Mouse (Mus musculus) G1E (cell line): ENCODE measurements at regions not wholly inside any gene's neighbourhood (a gene's known extent, or its start where the extent isn't known, plus 50 kb on each side); places are given as distances from the start of the nearest gene placed in this dataset.

Source experiments
- ATAC-seq: 2 replicates; pipeline ENCODE4 v1.8.0; 2016; ENCODE audit warnings: mild to moderate bottlenecking; ENCODE audit not compliant: insufficient number of reproducible peaks, poor library complexity, low FRiP score, severe bottlenecking; ENCODE audit errors: extremely low read depth
- DNase-seq: peaks from one replicate; pipeline ENCODE4 v3.0.0; 2012; ENCODE audit warnings: low spot score
- H3K27me3 ChIP-seq: 2 replicates; pipeline ENCODE4 v1.6.1; 2012; ENCODE audit warnings: mild to moderate bottlenecking, low read length, inconsistent platforms; ENCODE audit not compliant: insufficient read depth
- H3K36me3 ChIP-seq: replicated peaks from 2 replicates; pipeline ENCODE3; 2012; ENCODE audit warnings: mild to moderate bottlenecking, inconsistent platforms
- H3K4me1 ChIP-seq: 2 replicates; pipeline ENCODE4 v1.6.1; 2012; ENCODE audit warnings: low read depth, low read length, inconsistent platforms, mixed read lengths; ENCODE audit not compliant: insufficient read depth
- H3K4me3 ChIP-seq: 2 replicates; pipeline ENCODE4 v1.5.1; 2012; ENCODE audit warnings: low read depth, mild to moderate bottlenecking, inconsistent platforms, low read length, moderate library complexity, mixed read lengths
- H3K9me3 ChIP-seq: replicated peaks from 2 replicates; pipeline ENCODE4 v1.6.1; 2012; ENCODE audit warnings: inconsistent platforms
- CTCF ChIP-seq: IDR thresholded peaks from 2 replicates; pipeline ENCODE4 v1.5.1; 2012; ENCODE audit warnings: low read depth, low read length, inconsistent platforms, mixed read lengths
- GATA1 ChIP-seq: IDR thresholded peaks from 2 replicates; pipeline ENCODE4 v1.6.1; 2012; ENCODE audit warnings: borderline replicate concordance, low read length, inconsistent platforms, mixed read lengths
- GATA2 ChIP-seq: IDR thresholded peaks from 2 replicates; pipeline ENCODE4 v1.6.1; 2012; ENCODE audit warnings: low read depth, low read length, inconsistent platforms, borderline replicate concordance
- POLR2AphosphoS5 ChIP-seq: IDR thresholded peaks from 2 replicates; pipeline ENCODE4 v1.6.1; 2012; ENCODE audit warnings: low read depth, low read length, inconsistent platforms; ENCODE audit not compliant: insufficient replicate concordance
- TAL1 ChIP-seq: conservative IDR thresholded peaks from 2 replicates; pipeline ENCODE4 v1.6.1; 2012; ENCODE audit warnings: low read depth, low read length, inconsistent platforms, mixed read lengths

DNA sequence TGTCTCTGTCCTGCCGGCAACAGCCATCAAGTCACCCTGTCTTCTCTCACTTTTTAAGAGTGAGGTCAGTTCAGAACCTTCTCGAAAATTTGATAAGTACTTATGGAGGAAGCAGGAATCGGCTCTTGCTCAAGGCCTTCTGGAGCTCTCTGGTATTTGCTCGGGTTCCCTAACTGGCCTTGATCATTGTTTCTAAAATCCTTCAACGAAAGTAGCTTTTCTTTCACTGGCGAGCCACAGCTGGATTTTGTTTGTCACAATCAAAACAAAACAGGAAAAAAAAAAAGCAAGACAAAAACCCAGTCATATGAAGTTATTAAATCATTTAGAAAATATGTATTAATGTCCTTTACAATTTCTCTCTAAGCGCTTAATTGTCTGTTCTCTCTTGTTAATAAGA, 156.6 kb upstream of the Tex13c2 start:
- TF ChIP-seq GATA1 (no peak), POLR2AphosphoS5 (no peak), GATA2 (no peak), TAL1 (no peak), CTCF (no peak)

DNA sequence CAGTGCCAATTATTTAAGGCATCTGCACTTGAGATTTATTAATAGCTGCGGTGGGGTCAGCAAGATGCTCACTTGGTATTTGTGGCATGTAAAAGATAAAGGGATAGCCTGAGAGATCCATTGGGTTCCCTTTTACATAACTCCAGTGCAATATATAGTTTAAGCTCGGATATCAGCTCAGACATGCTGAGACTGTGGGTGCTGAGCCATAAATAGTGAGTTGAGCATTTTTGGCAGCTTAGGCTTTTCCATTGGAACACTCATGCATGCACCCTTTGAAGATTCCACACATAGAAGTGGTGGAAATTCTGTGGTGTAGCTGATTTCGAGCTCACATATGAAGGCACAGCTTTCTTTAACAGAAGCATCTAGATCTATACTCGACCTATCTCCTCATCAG, 155.9 kb upstream of the Tex13c2 start:
- Histone ChIP-seq H3K36me3 (no peaks in the 10 kb centered on the region), H3K27me3 (no peaks in the 10 kb centered on the region), H3K4me1 (no peaks in the 10 kb centered on the region), H3K9me3 (no peaks in the 10 kb centered on the region), H3K4me3 (no peak overlapping the region)
- DNase-seq (no peak), ATAC-seq (no peak)
- TF ChIP-seq TAL1, result no peak
- TF ChIP-seq CTCF, result no peak
- TF ChIP-seq GATA2, result no peak
- TF ChIP-seq POLR2AphosphoS5, result no peak
- no peak for TF ChIP-seq GATA1

More for the DNA sequence above, 156.6 kb upstream of the Tex13c2 start:
- DNase-seq (no peak), ATAC-seq (no peak)
- H3K27me3 ChIP-seq, result no peaks in the 10 kb centered on the region
- no peaks in the 10 kb centered on the region for H3K9me3 ChIP-seq
- H3K36me3 ChIP-seq, result no peaks in the 10 kb centered on the region
- no peak overlapping the region for H3K4me3 ChIP-seq
- H3K4me1 ChIP-seq, result no peaks in the 10 kb centered on the region

DNA sequence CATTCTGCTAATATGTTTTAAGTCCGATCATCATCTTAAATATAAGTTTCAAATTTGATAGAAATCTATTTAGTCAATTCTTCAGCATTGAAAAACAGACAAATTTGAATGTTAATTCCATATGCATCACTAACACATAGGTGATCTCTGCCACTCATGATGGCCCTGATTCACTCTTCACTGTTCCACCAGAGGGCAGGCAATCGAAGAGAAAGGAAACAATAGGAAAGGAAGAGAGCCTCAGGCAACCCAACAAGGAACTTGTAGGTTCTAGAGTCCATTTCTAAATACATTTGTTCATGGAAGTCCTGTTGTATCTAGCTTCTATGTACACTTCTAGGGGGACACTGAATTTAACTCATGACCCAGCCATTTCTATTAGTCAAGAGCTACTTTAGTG, 154.7 kb upstream of the Tex13c2 start:
- no peak overlapping the region for H3K4me3 ChIP-seq
- ATAC-seq, result no peak
- H3K36me3 ChIP-seq, result no peaks in the 10 kb centered on the region
- H3K9me3 ChIP-seq, result no peaks in the 10 kb centered on the region
- H3K27me3 ChIP-seq, result no peaks in the 10 kb centered on the region
- no peak for DNase-seq
- TF ChIP-seq GATA2 (no peak), TAL1 (no peak), POLR2AphosphoS5 (no peak)
- H3K4me1 ChIP-seq, result no peaks in the 10 kb centered on the region

DNA sequence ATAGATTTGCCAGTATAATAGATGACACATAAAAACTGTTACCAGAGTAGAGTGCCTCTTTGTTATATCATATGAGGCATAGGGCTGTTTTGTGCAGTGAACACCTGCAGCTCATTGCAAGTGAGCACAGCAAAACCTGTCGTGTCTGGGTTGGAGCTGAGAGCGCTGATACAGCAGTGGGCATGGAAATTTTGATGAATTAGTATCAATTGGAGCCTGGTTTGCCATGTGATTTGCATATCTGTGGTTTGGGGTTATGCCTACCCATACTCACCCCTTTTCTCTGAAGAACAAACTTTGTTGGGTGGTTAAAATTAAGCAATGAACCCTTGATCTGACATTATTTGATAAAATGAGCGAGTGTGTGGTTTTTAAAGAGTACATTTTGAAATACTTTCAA, 152.7 kb upstream of the Tex13c2 start:
- DNase-seq (no peak), ATAC-seq (no peak)
- Histone ChIP-seq H3K9me3 (no peaks in the 10 kb centered on the region), H3K27me3 (no peaks in the 10 kb centered on the region), H3K36me3 (no peaks in the 10 kb centered on the region), H3K4me1 (no peaks in the 10 kb centered on the region), H3K4me3 (no peak overlapping the region)
- TF ChIP-seq CTCF (no peak), TAL1 (no peak), GATA1 (no peak), POLR2AphosphoS5 (no peak), GATA2 (no peak)

DNA sequence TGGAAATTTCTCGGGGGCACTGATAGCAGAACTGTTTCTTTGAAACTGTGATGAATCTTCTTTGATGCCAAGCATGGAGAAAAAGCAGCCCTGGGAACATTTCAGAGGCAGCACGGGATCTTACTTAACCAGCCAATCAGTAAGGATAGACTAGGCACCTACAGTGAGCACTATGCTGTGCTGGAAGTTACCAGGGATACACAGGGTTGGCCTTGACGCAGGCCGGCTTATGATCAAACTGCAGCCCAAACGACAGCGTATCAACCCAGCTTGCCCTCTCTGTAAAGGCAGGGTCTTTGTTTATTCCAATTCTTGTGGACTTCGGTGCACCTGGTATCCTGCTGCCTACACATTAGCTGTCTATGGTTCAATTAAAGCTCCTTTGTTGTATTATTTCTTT, 147.1 kb upstream of the Tex13c2 start:
- H3K36me3 ChIP-seq, result no peaks in the 10 kb centered on the region
- H3K9me3 ChIP-seq, result no peaks in the 10 kb centered on the region
- DNase-seq (no peak), ATAC-seq (no peak)
- no peak for TF ChIP-seq CTCF
- TF ChIP-seq POLR2AphosphoS5, result no peak
- no peak for TF ChIP-seq GATA2
- TF ChIP-seq GATA1, result no peak
- TF ChIP-seq TAL1, result no peak
- H3K4me3 ChIP-seq, result no peak overlapping the region
- no peaks in the 10 kb centered on the region for H3K4me1 ChIP-seq
- peaks cover 12% of the 10 kb centered on the region for H3K27me3 ChIP-seq

DNA sequence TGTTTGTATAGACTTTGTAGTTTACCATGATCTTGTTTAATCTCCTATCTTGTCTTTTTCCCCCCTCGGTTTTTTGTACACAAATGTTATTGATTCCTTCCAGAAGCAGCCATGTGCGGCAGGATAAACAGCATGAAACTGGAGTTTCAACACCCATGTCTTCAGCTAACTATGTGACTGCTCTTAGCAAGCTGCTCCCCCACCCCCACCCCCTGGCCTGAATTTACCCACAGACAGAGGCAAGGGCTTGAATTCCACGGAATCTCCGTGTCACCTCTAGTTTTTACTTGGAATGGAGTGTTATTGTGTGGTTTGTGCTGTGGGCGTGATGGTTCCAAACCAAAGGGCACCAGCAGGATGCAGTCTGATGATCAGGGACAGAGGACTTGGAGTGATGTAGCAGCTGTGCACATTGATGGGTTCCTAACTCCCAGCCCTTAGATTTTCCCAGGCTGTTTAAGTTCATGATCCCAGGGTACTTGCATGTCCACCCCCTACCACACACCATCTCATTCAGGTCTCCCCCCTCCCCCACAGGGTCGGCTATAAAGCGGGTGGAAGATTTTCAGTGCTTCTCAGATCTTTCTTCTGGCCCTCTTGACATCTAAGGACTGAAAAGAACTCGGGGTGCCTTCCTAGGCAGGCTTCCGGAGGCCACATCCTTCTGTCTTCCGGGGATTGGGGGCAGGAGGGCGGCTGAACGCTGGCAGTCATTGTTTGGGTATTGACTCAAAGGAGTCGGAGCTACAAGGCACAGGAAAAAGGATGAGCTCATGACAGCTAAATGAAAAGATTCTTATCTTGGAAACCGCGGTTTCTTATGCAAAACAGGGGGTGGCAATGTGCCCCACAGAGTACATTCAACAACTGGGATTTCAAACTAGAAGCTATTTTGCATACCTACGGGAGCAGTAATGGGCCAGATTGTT, 146.3 kb upstream of the Tex13c2 start:
- H3K27me3 ChIP-seq, result peaks cover 12% of the 10 kb centered on the region
- ATAC-seq (peak; percentile 34), DNase-seq (no peak)
- H3K9me3 ChIP-seq, result no peaks in the 10 kb centered on the region
- H3K4me1 ChIP-seq, result no peaks in the 10 kb centered on the region
- H3K4me3 ChIP-seq, result no peak overlapping the region
- TF ChIP-seq CTCF (no peak), GATA2 (no peak), GATA1 (no peak), POLR2AphosphoS5 (no peak), TAL1 (no peak)
- no peaks in the 10 kb centered on the region for H3K36me3 ChIP-seq

DNA sequence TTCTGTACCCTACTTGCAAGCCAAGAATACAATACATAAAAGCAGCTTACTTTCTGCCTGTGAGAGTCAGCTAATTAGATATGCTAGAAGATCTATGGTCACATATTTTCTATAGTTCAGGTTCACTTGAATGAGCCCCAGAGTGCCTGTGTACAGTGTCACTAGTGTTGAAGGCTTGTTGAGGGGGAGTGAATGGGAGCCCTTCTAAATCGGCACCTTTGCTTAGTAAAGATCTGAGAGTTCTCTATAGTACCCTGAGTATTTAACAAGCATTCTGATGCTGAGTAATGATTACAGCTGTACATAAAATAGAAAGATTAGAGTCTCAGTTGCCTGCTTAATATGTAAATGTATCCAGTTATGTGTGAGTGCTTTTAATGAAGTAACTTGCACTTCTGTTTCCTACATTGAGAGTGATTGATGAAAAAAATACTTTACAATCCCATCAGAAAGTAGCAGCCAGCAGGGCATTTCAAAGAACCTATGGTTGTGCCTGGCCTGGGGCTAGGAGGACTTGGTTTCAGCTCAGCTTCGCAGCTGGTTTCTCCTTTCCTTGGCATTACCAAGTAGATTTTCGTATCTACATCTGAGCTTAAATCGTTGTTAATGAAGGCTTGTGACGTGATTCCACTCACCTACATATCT, 136.8 kb upstream of the Tex13c2 start:
- no peak for TF ChIP-seq GATA1
- no peak for TF ChIP-seq GATA2
- no peak for TF ChIP-seq TAL1
- no peak for TF ChIP-seq CTCF
- no peak for TF ChIP-seq POLR2AphosphoS5
- ATAC-seq (no peak), DNase-seq (no peak)
- Histone ChIP-seq H3K4me1 (no peaks in the 10 kb centered on the region), H3K36me3 (no peaks in the 10 kb centered on the region), H3K4me3 (no peak overlapping the region), H3K27me3 (no peaks in the 10 kb centered on the region), H3K9me3 (no peaks in the 10 kb centered on the region)
